Mouse (Mus musculus): ENCODE measurements around the gene Zfp607a.
A peak's percentile ranks its signal among the peaks of the same experiment; 100 is the strongest.
"Not testable (repeated sequence)": the region's sequence is repeated elsewhere in the genome, so short reads cannot be mapped to it uniquely, and the experiment has no call there.

Gene Zfp607a

GRCm38 (mm10) chr7:27857227-27857626, at the start of gene Zfp607a:
Zfp607a (plus strand) TSS chr7:27857527.
- no peak for DNase-seq (ENCODE audit: low spot score in 2 of 2)

- no peak for DNase-seq (ENCODE audit: low spot score in 2 of 2)
Observed at GRCm38 (mm10) chr7:27818526-27819110, 38.7 kb upstream of the Zfp607a start.

GRCm38 (mm10) chr7:27822611-27823010, 34.7 kb upstream of the Zfp607a start:
- DNase-seq (ENCODE audit: low spot score in 2 of 2), result no peak

GRCm38 (mm10) chr7:27834131-27834530, 23.2 kb upstream of the Zfp607a start:
- no peak for DNase-seq (ENCODE audit: low spot score in 2 of 2)

GRCm38 (mm10) chr7:27837896-27838295, 19.4 kb upstream of the Zfp607a start:
- no peak for DNase-seq (ENCODE audit: low spot score in 2 of 2)

- DNase-seq (ENCODE audit: low spot score in 2 of 2), result peak; percentile 87 to 89
Observed at GRCm38 (mm10) chr7:27838323-27839249, 18.7 kb upstream of the Zfp607a start, which contains the start of gene Zfp59. Zfp59 (plus strand) TSS chr7:27838607.

- no peak for DNase-seq (ENCODE audit: low spot score in 2 of 2)
Observed at GRCm38 (mm10) chr7:27839596-27839995, 17.7 kb upstream of the Zfp607a start.

- DNase-seq (ENCODE audit: low spot score in 2 of 2), result no peak
Observed at GRCm38 (mm10) chr7:27840104-27840503, 17.2 kb upstream of the Zfp607a start.

GRCm38 (mm10) chr7:27859301-27860251, 2.2 kb downstream of the Zfp607a start:
- DNase-seq (ENCODE audit: low spot score in 2 of 2), result peak in 1 of 2 experiments; percentile 30

- peak; percentile 83 to 87 for DNase-seq (ENCODE audit: low spot score in 2 of 2)
Observed at GRCm38 (mm10) chr7:27860396-27861235, 3.3 kb downstream of the Zfp607a start.

GRCm38 (mm10) chr7:27862578-27862977, 5.3 kb downstream of the Zfp607a start:
- DNase-seq (ENCODE audit: low spot score in 2 of 2), result not testable (repeated sequence)

GRCm38 (mm10) chr7:27881721-27882120, 24.4 kb downstream of the Zfp607a start:
- DNase-seq (ENCODE audit: low spot score in 2 of 2), result no peak

- no peak for DNase-seq (ENCODE audit: low spot score in 2 of 2)
Observed at GRCm38 (mm10) chr7:27900601-27901000, 43.3 kb downstream of the Zfp607a start.

- DNase-seq (ENCODE audit: low spot score in 2 of 2), result no peak
Observed at GRCm38 (mm10) chr7:27905061-27905848, 47.9 kb downstream of the Zfp607a start.

GRCm38 (mm10) chr7:27910952-27911351, 53.6 kb downstream of the Zfp607a start:
- DNase-seq (ENCODE audit: low spot score in 2 of 2), result not testable (repeated sequence)

- DNase-seq (ENCODE audit: low spot score in 2 of 2), result not testable (repeated sequence)
Observed at GRCm38 (mm10) chr7:27927041-27927440, 69.7 kb downstream of the Zfp607a start.

GRCm38 (mm10) chr7:27928818-27929695, 71.7 kb downstream of the Zfp607a start, which contains the start of gene Zfp974:
Zfp974 (minus strand) TSS chr7:27929460.
- DNase-seq (ENCODE audit: low spot score in 2 of 2), result peak; percentile 33 to 48
